Mouse (Mus musculus): ENCODE results near the gene Zfand3.

Gene Zfand3

GRCm38 (mm10) chr17:30004203-30005102 lies at the start of gene Zfand3:
Gene Zfand3 (plus strand): TSS chr17:30004733.
- DNase-seq, result peak; percentile 97

- no peak for DNase-seq
Observed at GRCm38 (mm10) chr17:29955880-29956279, 48.7 kb upstream of the Zfand3 start.

- peak; percentile 52 for DNase-seq
Observed at GRCm38 (mm10) chr17:29963730-29964259, 40.7 kb upstream of the Zfand3 start.

- DNase-seq, result no peak
Observed at GRCm38 (mm10) chr17:29965506-29965905, 39.0 kb upstream of the Zfand3 start.

- no peak for DNase-seq
Observed at GRCm38 (mm10) chr17:29970037-29970555, 34.4 kb upstream of the Zfand3 start, which contains the start of gene Mdga1. Gene Mdga1 (minus strand): TSS chr17:29970087.

GRCm38 (mm10) chr17:29971761-29972432 lies 32.6 kb upstream of the Zfand3 start:
- no peak for DNase-seq

- DNase-seq, result no peak
Observed at GRCm38 (mm10) chr17:29973226-29973625, 31.3 kb upstream of the Zfand3 start.

GRCm38 (mm10) chr17:29975731-29976130 lies 28.8 kb upstream of the Zfand3 start:
- peak; percentile 89 for DNase-seq

- DNase-seq, result no peak
Observed at GRCm38 (mm10) chr17:29979020-29979419, 25.5 kb upstream of the Zfand3 start.

GRCm38 (mm10) chr17:29979841-29980240 lies 24.7 kb upstream of the Zfand3 start:
- no peak for DNase-seq

- DNase-seq, result peak; percentile 63
Observed at GRCm38 (mm10) chr17:29981568-29981967, 23.0 kb upstream of the Zfand3 start.

GRCm38 (mm10) chr17:29983190-29983589 lies 21.3 kb upstream of the Zfand3 start:
- no peak for DNase-seq

GRCm38 (mm10) chr17:29984931-29985330 lies 19.6 kb upstream of the Zfand3 start:
- DNase-seq, result no peak

GRCm38 (mm10) chr17:29985534-29985933 lies 19.0 kb upstream of the Zfand3 start:
- DNase-seq, result no peak

GRCm38 (mm10) chr17:29988141-29988540 lies 16.4 kb upstream of the Zfand3 start:
- no peak for DNase-seq

GRCm38 (mm10) chr17:29989653-29990052 lies 14.9 kb upstream of the Zfand3 start:
- no peak for DNase-seq

GRCm38 (mm10) chr17:29990136-29990535 lies 14.4 kb upstream of the Zfand3 start:
- no peak for DNase-seq

- DNase-seq, result no peak
Observed at GRCm38 (mm10) chr17:29990845-29991244, 13.7 kb upstream of the Zfand3 start.

- DNase-seq, result no peak
Observed at GRCm38 (mm10) chr17:29993488-29993887, 11.0 kb upstream of the Zfand3 start.

- no peak for DNase-seq
Observed at GRCm38 (mm10) chr17:29994011-29994410, 10.5 kb upstream of the Zfand3 start.

GRCm38 (mm10) chr17:29994459-29994858 lies 10.1 kb upstream of the Zfand3 start:
- DNase-seq, result no peak

GRCm38 (mm10) chr17:29995986-29996385 lies 8.5 kb upstream of the Zfand3 start:
- DNase-seq, result no peak

- no peak for DNase-seq
Observed at GRCm38 (mm10) chr17:29997726-29998125, 6.8 kb upstream of the Zfand3 start.

All from embryo, embryonic 11 days (tissue).